Mouse (Mus musculus) megakaryocyte progenitor cell, adult 5-6 weeks (primary cell): ENCODE measurements at regions not wholly inside any gene's neighbourhood (a gene's known extent, or its start where the extent isn't known, plus 50 kb on each side); places are given as distances from the start of the nearest gene placed in this dataset.

ENCODE experiments used
- ATAC-seq: replicated peaks from 2 replicates; pipeline ENCODE4 v1.8.0; 2016; ENCODE audit warnings: mild to moderate bottlenecking, moderate TSS enrichment, inconsistent platforms; ENCODE audit not compliant: poor library complexity

- no peak for ATAC-seq
Observed at GRCm38 (mm10) chr9:31587671-31588070, 123.4 kb upstream of the Tmem45b start.

DNA sequence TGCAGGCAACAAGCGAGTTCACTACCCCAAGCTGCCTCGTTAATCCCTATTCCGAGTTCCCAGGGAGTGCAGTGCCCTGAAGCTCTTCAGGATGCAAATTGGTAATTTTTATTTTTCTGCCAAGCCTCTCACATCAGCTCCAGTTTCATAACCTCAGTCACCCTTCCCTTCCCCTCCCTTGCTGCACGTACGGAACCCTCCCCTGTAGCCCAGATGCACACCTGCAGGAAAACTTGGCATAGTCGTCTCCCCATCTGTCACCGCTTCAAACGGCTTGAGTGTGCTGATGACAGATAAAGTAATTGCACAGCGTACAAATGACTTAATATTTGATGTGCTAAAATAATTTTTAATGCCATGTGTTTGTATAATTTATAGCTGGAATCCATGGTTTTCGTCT lies 119.7 kb upstream of the Tmem45b start:
- no peak for ATAC-seq

- ATAC-seq = no peak
Observed at GRCm38 (mm10) chr9:31582947-31583346, 118.7 kb upstream of the Tmem45b start.

DNA sequence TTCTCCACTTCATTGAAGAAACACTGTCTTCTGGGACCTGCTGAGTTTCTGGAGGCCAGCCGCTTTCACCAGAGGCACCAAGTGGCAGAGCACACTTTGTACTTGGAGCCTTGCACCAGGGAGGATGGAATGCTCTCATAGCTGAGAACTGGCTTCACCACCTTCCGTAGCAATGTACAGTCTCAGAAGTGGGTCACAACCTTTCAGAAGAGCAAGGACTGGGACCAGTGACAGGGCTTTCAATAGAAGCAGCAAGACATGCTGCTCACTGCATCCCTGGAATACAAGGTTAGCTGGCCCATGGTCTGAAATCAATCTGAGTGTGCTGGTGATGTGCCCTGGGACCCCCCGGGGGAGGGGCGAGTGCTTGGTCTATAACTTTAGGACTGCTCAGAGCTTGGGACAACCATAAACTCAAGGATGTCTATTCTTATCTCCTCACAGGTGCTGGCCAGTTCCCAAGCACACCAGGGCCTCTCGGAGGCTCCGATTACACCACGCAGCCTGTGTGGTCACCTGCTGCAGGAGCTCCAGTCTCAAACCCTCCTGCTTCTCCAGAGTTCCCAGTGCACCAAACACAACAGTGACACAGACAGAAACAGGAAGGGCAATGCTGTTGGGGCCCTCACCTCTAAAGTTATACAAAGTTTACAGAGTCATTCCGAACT lies 114.4 kb upstream of the Tmem45b start:
- ATAC-seq = no peak

DNA sequence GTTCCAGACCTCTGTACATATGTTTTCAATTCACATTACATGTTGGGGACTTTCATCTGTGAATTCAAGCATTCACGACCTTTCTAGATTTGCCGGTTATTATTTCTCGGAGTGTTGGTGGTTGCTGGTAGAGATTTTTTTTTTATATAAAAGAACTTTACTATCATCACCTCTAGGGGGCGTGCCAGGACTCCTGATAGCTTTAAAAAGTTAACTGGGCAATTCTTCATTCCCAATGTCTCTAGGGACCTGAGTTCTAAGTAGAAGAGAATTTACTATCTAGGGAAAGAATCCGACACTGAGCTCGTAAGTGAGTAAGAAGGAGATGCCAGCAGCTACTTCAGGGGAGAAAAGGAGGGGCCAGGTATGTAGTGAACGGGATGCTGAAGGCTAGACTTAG lies 112.8 kb upstream of the Tmem45b start:
- ATAC-seq = no peak

DNA sequence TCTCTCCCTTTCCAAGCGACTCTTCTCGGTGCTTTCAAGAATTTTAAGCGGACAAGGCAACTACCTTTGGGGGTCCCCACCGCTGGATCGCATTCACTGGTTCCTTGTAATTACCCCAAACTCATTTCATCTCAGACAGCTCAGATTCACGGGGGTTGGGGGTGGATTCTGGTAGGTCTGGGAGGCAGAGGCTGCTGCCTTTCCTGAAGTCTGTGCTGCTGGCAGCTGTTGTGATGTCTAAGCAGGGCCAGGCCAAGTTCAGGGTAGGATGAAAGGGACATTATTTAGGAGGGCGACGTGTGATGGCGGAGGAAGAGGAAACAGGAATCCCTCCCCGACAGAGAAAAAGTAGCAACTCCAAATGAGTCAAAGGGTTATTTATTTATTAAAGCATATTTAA lies 102.8 kb upstream of the Tmem45b start:
- ATAC-seq = no peak

DNA sequence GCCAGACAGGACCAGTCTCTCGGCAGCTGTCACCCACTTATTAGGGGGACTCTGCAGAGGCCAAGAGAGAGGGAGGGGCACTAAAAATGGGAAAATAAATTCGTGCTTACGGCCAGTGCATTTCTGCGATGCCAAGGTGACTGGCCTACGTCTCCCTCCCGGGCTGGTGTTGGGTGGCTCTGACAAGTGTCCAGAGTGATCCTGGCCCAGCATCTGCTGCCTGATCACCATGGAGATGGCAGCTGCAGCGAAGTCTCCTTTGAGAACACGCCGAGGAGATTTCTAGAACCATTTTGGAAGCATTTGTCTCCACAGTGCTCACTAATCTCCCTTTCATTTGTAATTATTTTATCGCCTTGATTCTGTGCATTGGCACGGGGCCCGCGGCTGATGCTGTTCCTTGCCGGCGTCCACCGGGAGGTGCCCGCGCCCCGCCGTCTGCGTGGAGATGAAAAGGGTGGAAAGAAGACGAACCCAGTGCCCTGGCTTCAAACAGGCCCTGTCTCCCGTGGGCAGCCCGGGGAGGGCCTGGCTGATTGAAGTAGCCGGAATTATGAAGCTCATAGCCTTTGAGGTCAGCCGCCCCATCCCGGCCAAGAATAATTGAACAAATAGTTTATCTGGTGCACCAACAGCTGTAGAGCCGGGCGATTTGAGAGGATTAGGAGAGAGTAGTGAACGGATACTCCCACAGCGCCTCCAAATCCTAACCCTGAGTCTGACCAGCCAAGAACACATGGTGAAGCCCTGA lies 102.2 kb upstream of the Tmem45b start:
- ATAC-seq = no peak

GRCm38 (mm10) chr9:31564996-31565773 lies 100.9 kb upstream of the Tmem45b start:
- no peak for ATAC-seq

DNA sequence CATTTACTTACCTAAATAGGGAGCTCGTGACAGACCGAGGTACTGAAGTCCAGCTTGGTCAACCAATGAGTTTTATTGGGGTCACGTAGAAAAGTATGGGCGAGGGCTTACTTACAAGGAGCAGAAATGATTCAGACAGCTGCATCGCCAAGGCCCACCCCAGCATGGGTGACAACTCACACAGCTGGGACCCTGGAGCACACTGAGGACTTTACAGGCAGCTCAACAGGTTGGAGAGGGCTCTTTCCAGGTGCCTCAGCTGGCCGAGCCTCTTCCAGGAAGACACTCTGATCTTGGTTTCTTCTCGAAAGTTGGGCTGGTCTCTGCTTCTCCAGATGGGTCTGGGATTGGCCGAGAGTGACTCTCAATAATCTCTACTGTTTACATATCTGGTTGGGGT lies 99.3 kb upstream of the Tmem45b start:
- ATAC-seq = no peak

DNA sequence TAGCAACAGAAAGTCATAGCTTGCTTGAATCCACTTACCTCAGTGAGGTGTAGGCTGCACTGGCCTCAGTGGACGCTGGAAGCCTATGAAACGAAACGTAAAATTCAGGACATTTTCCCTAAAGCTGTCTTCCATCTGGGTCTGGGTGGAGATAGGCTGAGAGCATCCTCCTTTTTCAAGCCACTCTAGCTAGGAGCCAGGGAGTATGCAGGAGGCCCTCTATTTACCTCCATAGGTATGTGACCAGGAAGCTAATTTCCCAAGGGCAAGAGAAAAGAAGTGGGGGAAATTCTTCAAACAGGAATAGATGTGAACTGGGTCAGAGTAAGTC lies 95.9 kb upstream of the Tmem45b start:
- no peak for ATAC-seq

- peak; percentile 100 for ATAC-seq
Observed at GRCm38 (mm10) chr9:31559506-31560225, 95.4 kb upstream of the Tmem45b start.

DNA sequence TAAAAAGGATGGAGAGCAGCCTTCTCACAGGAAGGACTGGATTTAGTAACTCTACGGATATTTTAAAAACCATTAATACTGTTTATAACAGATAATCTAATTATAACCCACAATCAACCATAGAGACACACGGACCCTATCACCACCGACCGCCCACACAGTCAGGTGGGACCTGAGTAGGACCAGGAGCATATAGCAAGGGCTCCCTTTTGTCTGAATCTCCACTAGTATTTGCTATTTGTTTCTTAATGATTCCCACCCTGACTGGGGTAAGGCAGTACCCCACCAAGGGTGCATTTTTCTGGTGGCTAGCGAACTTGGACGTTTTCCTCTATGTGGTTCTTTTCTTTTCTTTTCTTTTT lies 79.4 kb upstream of the Tmem45b start:
- no peak for ATAC-seq

GRCm38 (mm10) chr9:31542909-31543690 lies 78.8 kb upstream of the Tmem45b start:
- peak; percentile 100 for ATAC-seq

DNA sequence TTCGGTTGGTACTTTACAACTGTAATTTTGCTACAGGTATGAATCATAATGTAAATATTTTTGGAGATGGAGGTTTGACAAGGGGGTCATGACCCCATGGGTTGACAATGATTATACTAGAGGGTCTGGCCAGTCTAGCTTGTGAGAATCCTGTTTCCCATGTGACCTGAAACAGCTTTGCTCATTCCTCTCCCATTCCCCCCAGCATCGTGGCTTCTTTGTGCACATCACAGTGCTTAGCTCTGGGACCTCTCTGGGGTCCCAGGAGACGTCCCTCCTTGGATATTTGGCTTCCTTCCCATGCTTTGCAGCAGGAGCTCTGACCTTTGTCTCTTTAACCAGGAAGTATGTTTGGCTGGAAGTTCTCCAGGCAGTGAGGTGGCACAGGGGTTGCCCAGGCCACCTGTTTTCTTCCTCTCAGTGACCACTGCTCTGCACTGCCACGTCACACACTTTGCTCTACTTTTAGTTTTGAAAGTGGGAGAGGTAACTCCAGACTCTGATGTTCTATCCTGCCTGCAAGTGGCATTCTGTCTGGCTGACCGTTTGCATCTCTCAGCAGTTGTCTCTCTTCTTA lies 77.4 kb upstream of the Tmem45b start:
- ATAC-seq = no peak

- no peak for ATAC-seq
Observed at GRCm38 (mm10) chr9:31538458-31539210, 74.4 kb upstream of the Tmem45b start.

DNA sequence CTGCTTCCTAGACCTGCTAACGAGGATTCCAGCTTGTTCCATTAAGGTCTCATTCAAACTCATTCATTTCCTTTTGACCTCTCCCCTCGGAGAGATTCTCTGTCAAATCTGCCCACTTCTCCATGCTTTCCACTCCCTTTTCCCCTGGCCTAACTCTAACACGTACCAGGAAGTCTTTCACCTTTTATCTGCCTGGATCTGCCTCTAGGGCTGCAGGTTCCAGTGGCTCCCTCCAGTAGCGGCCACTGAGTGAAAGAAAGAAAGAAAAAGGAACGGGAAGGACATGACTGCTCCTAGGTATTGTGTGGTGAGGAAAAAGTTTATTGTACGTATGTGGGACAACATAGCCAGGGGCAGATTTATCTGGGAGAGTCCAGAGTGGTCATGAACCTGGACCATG lies 64.8 kb upstream of the Tmem45b start:
- no peak for ATAC-seq

GRCm38 (mm10) chr9:31527216-31527615 lies 63.0 kb upstream of the Tmem45b start:
- no peak for ATAC-seq
